Mouse (Mus musculus) left cerebral cortex, postnatal 10 days (tissue): ENCODE measurements around the gene F2r. TPM values are rescaled to one million over a fixed set of nuclear protein-coding genes. Genes with fewer than 3 reads are reported as not detected.

Source experiments
- DNase-seq, 2 experiments: peaks; one replicate each; pipeline ENCODE4 v3.0.0; 2021 to 2022; ENCODE audit warnings: low spot score in 2 of 2, mixed read lengths in 1 of 2; ENCODE audit errors: extremely low spot score in 1 of 2
- intact Hi-C: fragments of 180-260 bp; cut with DNase I; formaldehyde crosslinking; loops from one replicate; pipeline ENCODE4 v1.15.1; 2025
- total RNA-seq, 2 experiments: library from RNA; stranded (reverse); gene quantifications; 2 replicates each; pipeline ENCODE4 v1.2.3; 2021

Gene F2r
- total RNA-seq, 2 experiments from 2014 or later: 9.8 to 10.7 TPM

GRCm38 (mm10) chr13:95604288-95604687 lies 14.0 kb downstream of the F2r start:
- intact Hi-C loops: no loop called here
- DNase-seq: no peak

- no peak for DNase-seq
- intact Hi-C loops: no loop called here
Observed at GRCm38 (mm10) chr13:95599833-95600359, 18.4 kb downstream of the F2r start.

- intact Hi-C loops: no loop called here
Observed at GRCm38 (mm10) chr13:95598232-95598920, 19.9 kb downstream of the F2r start.

GRCm38 (mm10) chr13:95597578-95597977 lies 20.7 kb downstream of the F2r start:
- intact Hi-C loops: no loop called here
- no peak for DNase-seq

More at GRCm38 (mm10) chr13:95598232-95598920, 19.9 kb downstream of the F2r start:
- DNase-seq: no peak

- DNase-seq: no peak
- intact Hi-C loops: no loop called here
Observed at GRCm38 (mm10) chr13:95596689-95597088, 21.6 kb downstream of the F2r start.

- DNase-seq: no peak
- intact Hi-C loops: no loop called here
Observed at GRCm38 (mm10) chr13:95595921-95596320, 22.4 kb downstream of the F2r start.

GRCm38 (mm10) chr13:95595411-95595810 lies 22.9 kb downstream of the F2r start:
- no peak for DNase-seq
- intact Hi-C loops: no loop called here

- no peak for DNase-seq
- intact Hi-C loops: no loop called here
Observed at GRCm38 (mm10) chr13:95592860-95593259, 25.4 kb downstream of the F2r start.

- intact Hi-C loops: no loop called here
- no peak for DNase-seq
Observed at GRCm38 (mm10) chr13:95591606-95592005, 26.7 kb downstream of the F2r start.

GRCm38 (mm10) chr13:95587628-95588027 lies 30.7 kb downstream of the F2r start:
- intact Hi-C loops: no loop called here
- DNase-seq: no peak

GRCm38 (mm10) chr13:95584898-95585297 lies 33.4 kb downstream of the F2r start:
- intact Hi-C loops: no loop called here
- DNase-seq: no peak

GRCm38 (mm10) chr13:95583237-95584189 lies 34.8 kb downstream of the F2r start:
- intact Hi-C loops: no loop called here
- DNase-seq: peak in 1 of 2 experiments; percentile 46

GRCm38 (mm10) chr13:95581850-95582249 lies 36.4 kb downstream of the F2r start:
- DNase-seq: no peak
- intact Hi-C loops: no loop called here

- no peak for DNase-seq
- intact Hi-C loops: no loop called here
Observed at GRCm38 (mm10) chr13:95578016-95578697, 40.1 kb downstream of the F2r start.

GRCm38 (mm10) chr13:95570877-95571276 lies 47.4 kb downstream of the F2r start:
- intact Hi-C loops: no loop called here
- no peak for DNase-seq

GRCm38 (mm10) chr13:95569326-95569725 lies 49.0 kb downstream of the F2r start:
- intact Hi-C loops: loop anchor here (10.0 kb wide), 1 partner anchor 395 kb away; no protein-coding TSS in a partner anchor
- DNase-seq: no peak

GRCm38 (mm10) chr13:95568336-95568735 lies 50.0 kb downstream of the F2r start:
- intact Hi-C loops: loop anchor here (10.0 kb wide), 1 partner anchor 396 kb away; no protein-coding TSS in a partner anchor

GRCm38 (mm10) chr13:95566841-95567551 lies 51.3 kb downstream of the F2r start:
- DNase-seq: no peak
- intact Hi-C loops: loop anchor here (10.0 kb wide), 1 partner anchor 398 kb away; no protein-coding TSS in a partner anchor

More at GRCm38 (mm10) chr13:95568336-95568735, 50.0 kb downstream of the F2r start:
- no peak for DNase-seq
